Mouse (Mus musculus) midbrain, embryonic 11.5 days (tissue): ENCODE data around the gene Samd4b. TPM values are rescaled to one million over a fixed set of nuclear protein-coding genes. Genes with fewer than 3 reads are reported as not detected.
"Not testable (repeated sequence)": the region's sequence is repeated elsewhere in the genome, so short reads cannot be mapped to it uniquely, and the experiment has no call there.

Experiments used
- ATAC-seq: fragments of 200-750 bp; cut with Nextera tagmentation; 2 replicates; pipeline ENCODE4 v1.8.0; 2017; ENCODE audit warnings: moderate TSS enrichment, moderate library complexity; ENCODE audit not compliant: low FRiP score
- DNase-seq: peaks from one replicate; pipeline ENCODE4 v3.0.0; 2015; ENCODE audit warnings: low spot score; ENCODE audit errors: missing footprints
- H3K27ac ChIP-seq: fragments of 300-500 bp; sonication (generic); 2 replicates; pipeline ENCODE4 v1.5.1; 2014; ENCODE audit warnings: low read depth, low read length
- H3K27me3 ChIP-seq: fragments of 300-500 bp; sonication (generic); 2 replicates; pipeline ENCODE4 v1.6.1; 2014; ENCODE audit warnings: mild to moderate bottlenecking, low read length, moderate library complexity, mixed read lengths; ENCODE audit not compliant: control insufficient read depth, insufficient read depth
- H3K36me3 ChIP-seq: fragments of 300-500 bp; sonication (generic); 2 replicates; pipeline ENCODE4 v1.6.1; 2014; ENCODE audit warnings: mild to moderate bottlenecking, low read length, moderate library complexity, mixed read lengths; ENCODE audit not compliant: control insufficient read depth, insufficient read depth
- H3K4me1 ChIP-seq: fragments of 300-500 bp; sonication (generic); 2 replicates; pipeline ENCODE4 v1.6.1; 2014; ENCODE audit warnings: low read length; ENCODE audit not compliant: control insufficient read depth, insufficient read depth
- H3K4me2 ChIP-seq: fragments of 300-500 bp; sonication (generic); 2 replicates; pipeline ENCODE4 v1.6.1; 2014; ENCODE audit warnings: mild to moderate bottlenecking, moderate library complexity
- H3K4me3 ChIP-seq: fragments of 300-500 bp; sonication (generic); 2 replicates; pipeline ENCODE4 v1.5.1; 2014; ENCODE audit warnings: low read depth, low read length
- H3K9ac ChIP-seq: fragments of 300-500 bp; sonication (generic); 2 replicates; pipeline ENCODE4 v1.6.1; 2014; ENCODE audit warnings: low read length
- H3K9me3 ChIP-seq: fragments of 300-500 bp; sonication (generic); 2 replicates; pipeline ENCODE4 v1.6.1; 2016; ENCODE audit warnings: low read length; ENCODE audit not compliant: control insufficient read depth
- WGBS: fragments of 180-500 bp; shearing (Covaris S2); extraction: QIAGEN DNeasy Blood & Tissue Kit; methylation state at CpG from one replicate; pipeline ENCODE4 v1.1.7; 2014; 5-methylcytosine and 5-hydroxymethylcytosine counted together
- polyA plus RNA-seq: library from polyadenylated mRNA; unstranded; fragments of >200 nt; fragmentation: Nextera tagmentation; extraction: Ambion mirVana; gene quantifications from 2 replicates; pipeline ENCODE4 v1.2.1, GENCODE M21; 2014

Gene Samd4b
- polyA plus RNA-seq, 1 experiment from 2014 or later = 27.8 TPM

DNA sequence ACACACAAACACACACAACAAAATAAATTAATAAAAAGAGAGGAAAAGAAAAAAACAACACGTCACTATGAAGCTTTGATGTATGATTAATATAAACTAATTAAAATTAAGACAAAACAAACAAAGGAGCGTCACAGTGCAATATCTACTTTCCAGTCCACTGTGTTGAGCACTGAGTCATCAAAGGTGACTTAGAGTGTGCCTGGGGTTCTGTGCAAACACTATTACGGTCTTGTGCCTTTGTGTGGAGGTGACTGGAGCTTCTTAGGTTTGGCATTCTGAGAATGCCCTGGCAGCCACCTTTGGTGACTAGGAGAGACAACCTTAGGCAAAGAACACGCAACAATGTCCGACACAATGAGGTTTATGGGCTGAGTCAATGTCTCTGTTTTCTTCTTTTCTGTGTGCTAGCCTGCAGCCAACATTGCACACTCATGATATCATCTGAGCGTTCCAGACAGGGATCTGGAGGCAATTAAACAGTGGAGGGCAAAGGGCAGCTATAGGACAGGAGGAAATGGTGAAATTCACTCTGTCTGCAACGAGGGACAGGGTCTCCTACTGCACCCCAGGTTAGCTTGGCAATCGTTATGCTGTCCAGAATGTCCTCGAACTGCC lies 21.3 kb upstream of the Samd4b start:
- H3K27ac ChIP-seq = no peak overlapping the region
- H3K27me3 ChIP-seq = no peaks in the 10 kb centered on the region
- no peak for DNase-seq
- ATAC-seq = no peak
- H3K36me3 ChIP-seq = no peaks in the 10 kb centered on the region
- no peak overlapping the region for H3K9ac ChIP-seq
- H3K4me3 ChIP-seq = no peak overlapping the region
- H3K4me1 ChIP-seq = no peaks in the 10 kb centered on the region
- no peak overlapping the region for H3K4me2 ChIP-seq
- no peaks in the 10 kb centered on the region for H3K9me3 ChIP-seq
- WGBS = 77% methylated on average over 9 of the region's 9 CpGs

DNA sequence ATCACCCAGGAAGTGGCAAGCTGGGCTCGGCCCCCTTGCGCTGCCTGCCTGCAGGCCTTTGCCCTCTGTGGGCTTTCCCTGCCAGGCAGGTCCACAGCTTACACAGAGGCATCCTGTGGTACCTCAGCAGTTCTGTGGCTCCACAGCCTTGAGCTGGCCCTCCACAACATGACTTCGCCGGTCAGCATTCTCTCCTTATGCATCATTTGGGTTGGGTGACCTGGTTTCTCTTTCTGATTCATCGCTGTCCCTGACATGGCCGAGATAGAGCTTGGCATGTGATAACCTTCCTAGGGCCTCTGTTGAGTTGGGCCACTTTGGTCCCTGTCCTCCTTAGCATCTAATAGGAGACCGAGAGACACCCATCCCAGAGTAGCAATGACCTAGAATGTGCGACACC lies 8.0 kb upstream of the Samd4b start:
- no peak overlapping the region for H3K27ac ChIP-seq
- WGBS = 95% methylated on average over 8 of the region's 8 CpGs
- no peaks in the 10 kb centered on the region for H3K36me3 ChIP-seq
- no peak overlapping the region for H3K9ac ChIP-seq
- H3K9me3 ChIP-seq = no peaks in the 10 kb centered on the region
- no peak overlapping the region for H3K4me2 ChIP-seq
- no peaks in the 10 kb centered on the region for H3K27me3 ChIP-seq
- no peak for ATAC-seq
- H3K4me3 ChIP-seq = no peak overlapping the region
- H3K4me1 ChIP-seq = no peaks in the 10 kb centered on the region
- DNase-seq = no peak

DNA sequence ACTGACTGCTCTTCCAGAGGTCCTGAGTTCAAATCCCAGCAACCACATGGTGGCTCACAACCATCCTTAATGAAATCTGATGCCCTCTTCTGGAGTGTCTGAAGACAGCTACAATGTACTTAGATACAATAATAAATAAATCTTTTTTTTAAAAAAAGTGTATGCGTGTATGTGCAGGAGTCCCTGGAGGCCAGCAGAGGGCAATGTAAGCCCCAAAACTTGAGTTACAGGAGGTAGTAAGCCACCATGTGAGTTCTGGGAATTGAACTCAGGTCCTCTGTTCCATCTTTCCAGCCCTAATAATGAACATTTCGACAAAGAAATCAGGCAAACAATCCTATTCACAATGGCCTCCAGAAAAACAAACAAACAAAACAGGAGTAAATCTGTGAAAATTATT lies 5.8 kb upstream of the Samd4b start:
- H3K36me3 ChIP-seq, H3K4me2 ChIP-seq, H3K4me3 ChIP-seq, DNase-seq, H3K27me3 ChIP-seq, ATAC-seq, H3K9me3 ChIP-seq, H3K9ac ChIP-seq, H3K27ac ChIP-seq, H3K4me1 ChIP-seq: not testable (repeated sequence)
- WGBS = 74% methylated on average over 2 of the region's 2 CpGs

DNA sequence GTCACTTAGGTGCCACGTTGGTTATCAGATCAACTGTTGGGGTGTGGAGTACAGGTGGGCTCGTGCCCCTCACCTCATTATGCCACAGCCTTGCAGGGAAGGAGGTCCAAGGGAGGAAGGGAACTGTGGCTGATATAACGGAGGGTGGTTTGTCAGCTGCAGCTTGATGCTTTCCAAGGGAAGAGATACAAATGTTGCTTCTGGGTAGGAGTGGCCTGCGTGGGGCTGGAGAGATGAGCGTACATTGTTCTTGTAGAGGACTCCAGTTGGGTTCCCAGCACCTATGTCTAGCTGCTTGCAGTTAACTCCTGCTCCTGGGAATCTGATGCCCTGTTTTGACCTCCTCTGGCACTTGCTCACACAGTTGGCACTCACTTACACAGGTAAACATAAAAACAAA lies 5.2 kb upstream of the Samd4b start:
- WGBS = 72% methylated on average over 5 of the region's 5 CpGs

DNA sequence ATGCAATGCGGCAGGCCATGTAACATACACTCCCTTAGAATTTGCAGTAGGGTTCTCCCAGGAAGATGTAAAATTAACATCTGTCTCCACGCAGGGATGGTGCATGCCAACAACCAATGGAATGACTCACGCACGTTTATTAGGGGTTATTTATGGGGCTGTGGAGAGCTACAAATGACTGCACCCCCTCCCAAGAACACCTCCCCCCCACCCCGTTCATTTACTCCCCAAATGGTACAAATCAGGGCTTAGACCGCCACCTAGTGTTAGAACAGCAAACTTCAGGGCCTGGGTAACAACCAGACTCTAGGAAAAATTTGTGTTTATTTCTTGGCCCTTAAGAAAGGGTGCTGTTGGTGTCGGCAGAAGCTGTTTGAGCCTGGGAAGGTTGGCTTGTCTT lies 3.7 kb upstream of the Samd4b start:
- 28% methylated on average over 7 of the region's 7 CpGs for WGBS

More for the DNA sequence above, 5.2 kb upstream of the Samd4b start:
- no peak for ATAC-seq
- Histone ChIP-seq H3K36me3 (no peaks in the 10 kb centered on the region), H3K9me3 (no peaks in the 10 kb centered on the region), H3K9ac (no peak overlapping the region), H3K27me3 (no peaks in the 10 kb centered on the region), H3K4me1 (no peaks in the 10 kb centered on the region), H3K27ac (no peak overlapping the region), H3K4me2 (no peak overlapping the region), H3K4me3 (no peak overlapping the region)
- DNase-seq = no peak

DNA sequence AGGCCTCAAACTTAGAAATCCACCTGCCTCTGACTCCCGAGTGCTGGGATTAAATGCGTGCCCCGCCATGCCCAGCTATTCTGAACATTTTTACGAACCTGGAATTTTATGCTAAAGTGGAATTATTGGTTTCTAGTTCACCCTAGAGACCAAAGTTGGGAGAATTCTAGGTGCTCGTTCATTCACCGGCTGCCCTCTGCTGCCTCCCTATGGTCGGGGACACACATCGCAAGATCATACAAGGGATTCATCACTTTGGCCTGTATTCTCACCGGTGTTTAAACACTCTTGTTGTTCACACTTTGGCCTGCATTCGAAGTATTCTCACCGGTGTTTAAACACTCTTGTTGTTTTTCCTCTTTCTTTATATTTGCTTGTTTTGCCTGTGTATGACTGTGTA lies 3.1 kb upstream of the Samd4b start:
- no peak overlapping the region for H3K27ac ChIP-seq
- H3K36me3 ChIP-seq = no peaks in the 10 kb centered on the region
- H3K9me3 ChIP-seq = no peaks in the 10 kb centered on the region
- no peak overlapping the region for H3K4me3 ChIP-seq
- WGBS = 15% methylated on average over 11 of the region's 11 CpGs
- peak; percentile 90 for DNase-seq
- no peak overlapping the region for H3K9ac ChIP-seq
- no peaks in the 10 kb centered on the region for H3K27me3 ChIP-seq
- H3K4me2 ChIP-seq = no peak overlapping the region
- peaks cover 14% of the 10 kb centered on the region for H3K4me1 ChIP-seq
- ATAC-seq = no peak

More for the DNA sequence above, 3.7 kb upstream of the Samd4b start:
- H3K36me3 ChIP-seq = no peaks in the 10 kb centered on the region
- H3K4me3 ChIP-seq = no peak overlapping the region
- ATAC-seq (no peak), DNase-seq (peak; percentile 97)
- no peak overlapping the region for H3K4me2 ChIP-seq
- no peaks in the 10 kb centered on the region for H3K27me3 ChIP-seq
- peaks cover 9% of the 10 kb centered on the region for H3K4me1 ChIP-seq
- H3K27ac ChIP-seq = no peak overlapping the region
- no peak overlapping the region for H3K9ac ChIP-seq
- no peaks in the 10 kb centered on the region for H3K9me3 ChIP-seq

DNA sequence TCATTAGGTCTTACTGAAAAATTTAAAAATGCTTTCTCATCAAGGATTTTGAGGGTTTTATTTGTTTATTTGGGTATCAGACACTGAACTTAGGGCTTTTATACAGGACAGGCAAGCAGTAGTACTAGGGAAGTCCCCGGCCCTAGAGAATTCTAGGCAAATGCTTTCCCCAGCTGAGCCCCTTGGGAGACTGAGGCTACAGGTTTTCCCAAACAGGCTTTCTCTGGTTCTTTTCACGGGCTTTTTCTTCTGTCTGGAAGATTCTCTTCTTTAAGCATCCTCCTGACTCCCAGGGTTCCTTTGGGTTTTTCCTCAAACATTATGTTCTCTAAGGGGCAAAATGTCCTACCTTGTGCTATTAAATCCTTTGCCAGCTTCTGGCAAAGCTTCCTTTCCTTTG lies 1.0 kb upstream of the Samd4b start:
- Histone ChIP-seq H3K36me3 (no peaks in the 10 kb centered on the region), H3K9ac (no peak overlapping the region), H3K4me3 (no peak overlapping the region), H3K27ac (no peak overlapping the region), H3K27me3 (no peaks in the 10 kb centered on the region), H3K9me3 (no peaks in the 10 kb centered on the region), H3K4me1 (peaks cover 14% of the 10 kb centered on the region), H3K4me2 (no peak overlapping the region)
- no peak for ATAC-seq
- DNase-seq = no peak
- 55% methylated on average over 2 of the region's 2 CpGs for WGBS

DNA sequence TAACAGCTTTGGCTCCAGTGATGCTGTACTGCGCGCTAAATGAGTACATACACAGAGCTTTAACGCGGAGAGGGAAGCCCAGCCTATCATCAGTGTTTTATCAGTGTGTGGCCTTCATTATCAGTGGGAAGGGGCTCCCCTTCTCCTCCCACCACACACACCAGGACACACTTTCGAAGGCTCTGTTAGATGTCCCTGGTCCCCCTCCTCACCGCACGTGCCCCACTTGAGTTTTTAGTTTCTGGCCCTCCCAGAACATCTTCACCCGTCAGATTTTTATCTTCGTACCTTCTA lies 720 bp downstream of the Samd4b start:
- H3K27ac ChIP-seq = no peak overlapping the region
- H3K4me3 ChIP-seq = peak overlapping the region; percentile 72
- DNase-seq (peak; percentile 92), ATAC-seq (0 out of 2 replicates have a peak, but pooled peaks have one; percentile 3)
- H3K4me2 ChIP-seq = peak overlapping the region; percentile 83
- H3K36me3 ChIP-seq = no peaks in the 10 kb centered on the region
- WGBS = 22% methylated on average over 9 of the region's 9 CpGs
- no peaks in the 10 kb centered on the region for H3K9me3 ChIP-seq
- H3K4me1 ChIP-seq = peaks cover 14% of the 10 kb centered on the region
- no peaks in the 10 kb centered on the region for H3K27me3 ChIP-seq
- peak overlapping the region; percentile 79 for H3K9ac ChIP-seq

DNA sequence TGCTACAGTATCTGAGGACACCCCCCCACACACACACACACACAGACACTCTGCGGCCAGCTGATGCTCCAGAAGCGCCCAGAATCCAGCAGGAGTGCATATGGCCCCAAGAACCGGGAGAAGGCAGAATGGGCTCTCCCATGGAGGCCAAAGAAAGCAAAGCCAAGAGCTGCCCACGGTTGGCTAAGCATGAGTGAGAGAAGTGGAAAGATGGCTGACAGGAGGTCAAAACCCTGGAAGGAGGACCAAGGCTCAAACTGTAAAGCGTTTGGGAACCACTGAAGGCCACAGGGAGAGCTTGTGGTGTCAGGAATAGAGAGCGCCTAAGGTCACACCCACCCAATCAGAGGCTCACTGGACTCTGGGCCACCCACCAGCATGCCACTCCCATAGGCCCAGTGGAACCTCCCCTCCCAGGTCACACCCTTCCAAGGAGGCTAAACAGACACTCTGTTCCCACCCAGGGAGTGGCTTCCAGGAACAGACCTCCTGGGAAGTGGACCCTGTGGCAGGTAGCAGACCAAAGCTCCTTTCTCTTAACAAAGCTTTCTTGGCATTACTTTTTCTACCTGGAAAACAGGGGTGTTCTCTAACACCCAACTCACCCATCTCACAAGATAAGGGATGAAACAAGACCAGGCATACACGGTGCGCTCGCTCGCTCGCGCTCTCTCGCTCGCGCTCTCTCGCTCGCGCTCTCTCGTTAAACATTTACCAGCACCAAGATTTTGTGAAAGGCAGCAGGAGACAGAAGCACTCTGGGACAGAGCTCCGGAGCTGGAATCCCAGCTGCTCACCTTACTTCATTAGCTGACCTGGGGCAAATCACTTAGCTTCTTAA lies 1.3 kb downstream of the Samd4b start:
- Histone ChIP-seq H3K4me2 (peak overlapping the region; percentile 83), H3K27ac (no peak overlapping the region), H3K9me3 (no peaks in the 10 kb centered on the region), H3K27me3 (no peaks in the 10 kb centered on the region), H3K4me3 (peak overlapping the region; percentile 72), H3K36me3 (no peaks in the 10 kb centered on the region), H3K4me1 (peaks cover 14% of the 10 kb centered on the region), H3K9ac (peak overlapping the region; percentile 79)
- peak; percentile 84 for DNase-seq
- ATAC-seq = no peak
- 50% methylated on average over 20 of the region's 20 CpGs for WGBS
